Mouse (Mus musculus) right cerebral cortex, postnatal 14 days (tissue): ENCODE data around the gene Tsga13.

Experiments
- DNase-seq: peaks from one replicate; pipeline ENCODE4 v3.0.0; 2022

The Tsga13 gene

DNA sequence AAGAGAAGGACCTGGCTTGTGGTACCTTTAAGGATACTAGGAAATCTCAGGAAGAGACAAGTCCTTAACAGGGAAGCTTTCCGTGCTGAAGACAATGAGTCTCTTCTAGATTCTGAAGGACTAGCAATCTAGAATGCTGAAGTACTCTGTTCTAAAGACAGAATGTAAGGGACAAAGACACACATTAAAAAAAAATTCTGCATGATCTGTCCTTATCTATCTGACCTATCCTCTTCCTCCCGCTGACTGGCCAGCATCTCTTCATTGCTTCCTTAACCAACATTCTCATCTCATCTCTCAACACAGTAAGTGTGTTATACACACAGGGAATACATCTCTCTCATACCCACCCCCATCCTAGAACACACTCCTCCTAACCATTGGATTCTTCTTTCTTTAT is at the start of gene Tsga13:
Gene Tsga13, minus strand, starts transcription at position 101 of the 400 bp plus-strand sequence.
- no peak for DNase-seq

DNA sequence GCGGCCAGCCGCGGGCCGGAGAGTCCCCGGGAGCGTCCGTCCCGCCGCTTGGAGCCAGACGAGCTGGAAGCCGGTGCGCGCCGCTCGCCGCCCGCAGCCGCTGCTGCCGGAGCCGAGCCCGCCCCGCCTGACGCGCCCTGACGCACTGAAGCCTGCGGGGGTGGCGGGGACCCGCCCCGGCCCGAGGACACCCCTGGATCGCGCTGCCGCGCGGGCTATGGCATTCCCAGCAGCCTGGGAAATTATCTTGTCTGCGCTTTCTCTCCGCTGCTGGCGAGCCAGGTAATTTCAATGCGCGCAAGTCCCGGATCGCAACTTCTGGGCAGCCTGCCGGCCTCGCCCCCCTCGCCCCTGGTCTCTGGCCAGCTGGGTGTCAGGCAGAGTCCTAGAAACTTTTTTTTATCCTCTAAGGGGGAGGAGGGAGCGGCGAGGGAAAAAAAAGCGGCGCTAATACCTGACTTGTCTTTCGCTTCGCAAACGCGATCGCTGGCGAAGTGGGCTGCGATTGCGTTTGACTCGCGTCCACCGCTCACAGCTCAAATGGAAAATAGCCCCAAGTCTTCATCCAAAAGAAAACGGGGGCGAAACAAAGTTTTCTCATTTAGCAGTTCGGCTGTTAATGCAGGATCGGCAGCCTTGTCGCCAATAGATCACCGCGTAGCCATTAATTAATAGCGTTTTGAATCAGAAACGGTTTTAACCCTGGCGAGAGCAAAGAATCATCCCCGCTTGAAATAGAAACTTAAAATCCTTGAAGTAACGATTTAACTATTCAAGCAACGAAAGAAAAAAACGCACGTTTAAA is 43.6 kb upstream of the Tsga13 start, which contains the start of gene Klf14:
Gene Klf14, minus strand, starts transcription at position 343 of the 805 bp plus-strand sequence.
- DNase-seq, result peak; percentile 11

DNA sequence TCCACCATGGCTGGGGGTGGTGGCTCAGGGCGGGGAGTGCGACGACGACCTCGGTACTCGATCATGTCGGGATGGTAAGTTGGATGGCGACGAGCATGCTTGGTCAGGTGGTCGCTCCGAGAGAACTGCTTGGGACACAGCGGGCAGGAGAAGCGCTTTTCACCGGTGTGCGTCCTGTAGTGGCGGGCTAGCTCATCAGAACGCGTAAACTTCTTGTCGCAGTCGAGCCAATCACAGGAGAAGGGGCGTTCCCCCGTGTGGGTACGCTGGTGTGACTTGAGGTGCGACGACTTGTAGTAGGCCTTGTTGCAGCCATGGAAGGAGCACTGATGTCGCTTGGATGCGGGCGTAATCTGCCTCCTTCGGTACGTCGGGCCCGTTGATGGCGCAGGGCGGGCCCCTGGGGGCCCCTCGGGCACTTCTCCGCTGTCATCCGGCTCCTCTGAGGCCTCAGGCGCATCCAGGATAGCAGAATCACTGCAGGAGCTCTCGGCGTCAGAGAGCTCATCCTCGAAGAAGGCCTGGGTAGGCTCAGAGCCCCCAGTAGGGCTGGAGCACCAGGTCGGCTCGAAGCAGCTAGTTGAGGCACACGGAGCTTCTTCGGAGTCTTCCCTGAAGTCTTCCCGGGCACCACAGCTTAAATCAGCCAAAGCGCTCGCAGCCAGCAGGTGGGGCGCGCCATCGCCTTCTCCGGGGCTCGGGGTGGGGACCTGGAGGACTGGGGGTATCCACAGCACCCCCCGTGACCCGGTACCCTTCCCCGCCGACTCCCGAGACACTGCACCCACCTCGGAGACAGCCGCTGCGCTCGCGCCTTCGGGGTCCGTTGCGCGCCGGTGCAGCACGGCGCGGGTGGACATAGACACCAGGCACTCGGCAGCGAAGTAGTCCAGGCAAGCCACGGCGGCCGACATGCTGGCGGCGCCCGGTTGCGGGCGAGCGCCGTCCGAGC is 42.7 kb upstream of the Tsga13 start:
- DNase-seq, result peak; percentile 52

DNA sequence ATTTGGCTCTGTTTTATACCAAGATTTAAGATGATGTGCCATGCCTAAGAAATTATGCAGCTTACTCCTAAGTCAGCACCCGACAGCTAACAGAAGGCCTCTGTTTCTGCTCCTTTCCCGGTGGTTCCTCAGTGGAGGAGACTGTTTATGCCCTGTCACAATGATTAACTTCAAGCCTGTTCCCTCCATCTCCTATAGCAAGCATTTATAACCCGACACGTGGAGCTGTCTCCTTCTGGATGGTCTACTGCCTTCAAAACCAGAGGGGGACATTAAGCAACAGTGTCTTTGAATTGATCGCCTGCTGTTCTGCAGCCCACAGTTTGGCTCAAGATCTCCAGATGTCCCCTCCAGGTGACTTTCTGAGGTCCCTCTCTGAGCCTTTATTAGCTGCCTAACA is 23.9 kb upstream of the Tsga13 start:
- no peak for DNase-seq

DNA sequence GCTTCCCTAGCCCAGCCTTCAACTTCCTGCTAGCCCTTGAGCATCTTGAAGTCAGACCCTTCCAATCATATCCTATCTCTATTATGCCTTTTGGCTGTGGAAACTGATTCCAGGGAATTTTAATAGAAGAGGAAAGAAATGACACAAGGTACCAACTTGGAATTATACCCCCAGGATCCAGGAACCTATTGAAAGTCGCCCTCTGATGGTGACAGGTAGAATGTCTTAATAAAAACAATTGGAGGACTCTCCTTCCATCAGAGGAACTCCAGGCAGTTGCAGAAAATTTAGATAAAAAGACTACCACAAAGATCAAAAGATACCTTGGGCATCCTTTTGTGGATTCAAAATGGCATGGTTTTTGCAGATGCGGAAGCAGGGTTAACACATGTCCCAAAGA is 7.4 kb upstream of the Tsga13 start:
- no peak for DNase-seq

DNA sequence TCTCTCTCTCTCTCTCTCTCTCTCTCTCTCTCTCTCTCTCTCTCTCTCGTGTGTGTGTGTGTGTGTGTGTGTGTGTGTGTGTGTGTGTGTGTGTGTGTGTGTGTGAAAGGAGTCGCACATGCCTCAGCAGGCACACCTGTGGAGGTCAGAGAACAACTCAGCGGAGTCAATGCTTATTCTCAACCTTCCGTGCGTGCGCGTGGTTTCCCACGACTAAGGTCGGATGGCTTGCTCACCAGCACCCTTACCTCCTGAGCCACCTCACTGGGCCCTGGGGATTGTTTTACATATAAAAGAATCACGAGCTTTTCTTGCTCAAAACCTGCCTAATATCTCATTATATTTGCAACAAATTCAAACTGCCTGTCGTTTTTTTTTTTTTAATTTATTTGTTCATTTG is 6.5 kb upstream of the Tsga13 start:
- DNase-seq, result no peak

DNA sequence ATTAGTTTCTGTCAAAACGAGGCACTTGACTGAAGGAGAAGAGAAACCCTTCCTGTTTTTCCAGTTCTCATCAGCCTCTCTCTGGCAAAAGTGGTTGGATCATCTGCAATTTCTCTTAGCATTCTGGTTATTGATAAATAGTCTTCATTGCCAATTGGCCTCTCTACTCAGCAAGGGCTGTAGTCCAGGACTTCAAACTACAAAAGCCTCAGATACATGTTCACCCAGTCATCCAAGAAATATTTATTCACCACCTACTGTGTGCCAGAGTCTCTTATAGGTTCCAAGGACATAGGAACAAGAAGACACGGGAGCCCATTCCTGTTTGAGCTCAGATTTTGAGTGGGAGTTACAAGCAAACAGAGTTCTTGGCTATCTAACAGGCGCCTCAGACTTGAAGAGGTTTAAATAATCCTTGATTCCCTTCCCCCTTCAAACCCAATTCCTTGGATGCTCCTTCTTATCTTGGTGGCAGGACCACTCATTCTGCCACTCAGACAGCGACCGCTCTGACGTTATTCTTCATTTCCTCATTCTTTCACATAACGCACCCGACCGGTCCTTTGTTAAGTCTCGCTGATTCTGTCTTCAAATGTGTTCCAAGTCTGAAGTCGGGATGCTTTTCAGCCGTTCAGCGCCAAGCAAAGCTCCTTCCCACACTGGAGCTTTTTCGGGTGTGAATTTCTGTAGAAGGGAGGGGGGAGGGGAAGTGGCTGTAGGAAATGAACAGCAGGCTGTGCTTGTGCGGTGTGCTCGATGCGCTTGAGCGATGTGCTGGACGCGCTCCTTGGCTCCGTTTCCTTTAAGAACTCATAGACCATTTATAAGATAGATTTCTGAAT is 5.7 kb upstream of the Tsga13 start:
- peak; percentile 38 for DNase-seq

DNA sequence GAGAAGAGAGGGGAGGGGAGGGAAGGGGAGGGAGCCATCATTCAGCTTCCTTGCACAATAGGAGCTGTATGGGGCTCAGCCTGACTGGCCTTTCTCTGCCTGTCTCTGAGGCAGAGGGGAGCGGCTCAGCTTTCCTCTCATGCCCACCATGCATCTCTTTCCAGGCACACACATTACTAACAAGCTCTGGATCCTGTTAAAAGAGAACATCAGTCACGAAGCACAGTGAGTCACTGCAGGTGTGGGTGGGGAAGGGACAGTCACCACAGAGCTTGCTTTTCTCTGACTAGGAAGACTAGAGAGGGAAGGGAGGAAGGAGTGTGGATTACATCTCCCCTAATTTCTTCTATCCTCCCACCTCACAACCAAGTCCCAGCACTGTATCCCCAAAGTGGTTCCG is 7.4 kb downstream of the Tsga13 start:
- DNase-seq, result peak; percentile 28

DNA sequence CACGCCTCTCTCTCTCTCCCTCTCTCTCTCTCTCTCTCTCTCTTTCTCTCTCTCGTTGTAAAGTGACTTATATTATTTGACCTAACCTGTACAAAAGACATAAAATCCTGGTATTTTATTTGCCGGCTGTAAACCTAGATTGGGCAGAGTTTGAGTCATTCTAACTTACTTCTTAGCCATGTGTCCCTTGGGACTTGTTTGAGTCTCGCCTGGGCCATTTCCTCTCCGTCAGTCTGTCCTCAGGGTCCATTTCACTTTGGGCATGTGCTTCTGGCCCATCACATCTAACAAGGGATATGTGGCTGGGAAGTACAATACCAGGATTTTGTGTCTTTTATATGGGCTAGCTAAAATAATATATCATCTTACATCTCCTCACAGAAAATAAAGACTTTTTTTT is 10.5 kb downstream of the Tsga13 start:
- DNase-seq, result no peak

DNA sequence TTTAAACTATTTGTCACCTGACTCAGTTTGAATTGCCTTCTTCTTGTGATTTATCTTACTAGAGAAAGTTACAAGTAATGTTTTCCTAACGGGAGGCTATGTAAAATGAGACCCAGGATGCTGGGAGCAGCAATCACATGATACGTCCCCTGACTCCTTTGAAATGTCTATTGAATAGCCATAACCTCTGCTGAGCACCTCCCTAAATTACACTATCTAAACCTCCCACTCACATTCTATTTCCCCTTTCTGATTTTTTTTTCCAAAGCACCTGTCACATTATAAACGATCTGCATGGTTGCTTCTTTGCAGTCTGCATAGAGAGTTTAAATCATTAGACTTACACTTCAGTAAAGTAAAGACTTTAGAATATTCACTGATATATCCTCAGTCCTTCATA is 11.3 kb downstream of the Tsga13 start:
- no peak for DNase-seq

DNA sequence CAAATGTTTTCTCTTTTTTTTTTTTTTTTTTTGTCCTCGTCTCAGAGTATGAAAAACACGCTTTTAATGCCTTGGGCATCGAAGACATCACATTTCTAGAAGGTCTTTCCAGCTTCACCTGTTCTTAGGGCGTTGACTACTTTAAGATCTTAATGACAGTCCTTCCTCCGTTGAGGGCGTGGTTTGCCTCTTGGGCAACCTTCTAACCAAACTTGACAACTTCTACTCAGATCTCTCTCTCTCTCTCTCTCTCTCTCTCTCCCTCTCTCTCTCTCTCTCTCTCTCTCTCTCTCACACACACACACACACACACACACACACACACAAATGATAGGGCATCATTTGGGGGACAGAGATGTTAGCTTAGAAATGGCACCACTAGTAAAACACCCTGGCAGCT is 17.9 kb downstream of the Tsga13 start:
- DNase-seq, result no peak

DNA sequence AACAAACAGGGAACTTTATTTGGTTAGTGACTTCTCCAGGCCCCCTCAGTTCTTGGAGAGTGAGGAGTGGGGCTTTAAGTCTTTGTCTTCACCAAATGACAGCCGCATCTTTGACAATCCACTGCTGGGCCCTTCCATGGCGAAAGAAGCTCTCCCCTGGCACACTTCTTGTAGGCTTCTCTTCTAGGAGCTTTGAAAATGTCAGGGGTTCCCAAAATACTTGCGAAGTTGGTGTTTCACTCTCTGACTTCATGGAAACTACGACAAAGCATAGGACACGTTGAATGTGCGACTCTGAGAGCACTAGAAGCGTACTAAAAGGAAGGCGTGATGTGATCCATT is 18.4 kb downstream of the Tsga13 start:
- DNase-seq, result no peak

DNA sequence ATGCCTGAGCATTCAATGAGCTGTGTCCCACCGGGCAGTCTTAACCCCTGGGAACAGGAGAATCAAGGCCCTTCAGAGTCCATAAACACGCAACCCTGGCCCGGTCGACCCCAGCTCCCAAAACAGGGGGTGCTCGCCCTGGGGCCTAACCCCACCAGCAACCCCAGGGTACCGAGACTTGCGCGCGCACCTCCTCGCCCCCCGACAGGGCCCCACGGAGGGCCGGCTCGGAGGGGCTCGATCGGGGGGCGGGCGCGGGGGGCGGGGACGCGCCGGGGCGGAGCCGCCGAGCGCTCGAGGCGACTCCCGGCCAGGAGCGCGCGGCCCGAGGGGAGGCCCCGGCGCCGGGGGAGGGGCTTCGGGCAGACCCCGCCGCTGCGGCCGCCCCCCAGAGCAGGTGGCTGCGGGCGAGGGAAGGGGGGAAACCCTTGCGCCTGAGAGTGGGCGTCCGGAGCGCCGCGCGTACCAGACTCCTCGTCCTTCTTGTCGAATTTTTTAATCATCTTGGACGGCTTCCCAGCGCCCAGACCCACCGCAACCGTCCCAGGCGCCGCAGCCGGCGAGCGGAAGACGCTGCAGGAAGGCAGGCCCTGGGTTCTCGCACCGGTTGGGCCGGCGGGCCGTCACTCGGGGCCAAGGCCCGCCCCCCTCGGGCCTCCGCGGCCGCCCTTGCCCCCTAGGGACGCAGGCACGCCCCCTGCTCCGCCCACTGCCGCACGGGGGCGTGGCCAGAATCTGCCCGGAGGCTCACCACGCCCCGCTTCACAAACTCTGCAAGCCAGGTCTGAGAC is 19.0 kb downstream of the Tsga13 start, which contains the start of gene Copg2:
Gene Copg2, minus strand, starts transcription at position 600 of the 791 bp plus-strand sequence.
- DNase-seq, result peak; percentile 90

DNA sequence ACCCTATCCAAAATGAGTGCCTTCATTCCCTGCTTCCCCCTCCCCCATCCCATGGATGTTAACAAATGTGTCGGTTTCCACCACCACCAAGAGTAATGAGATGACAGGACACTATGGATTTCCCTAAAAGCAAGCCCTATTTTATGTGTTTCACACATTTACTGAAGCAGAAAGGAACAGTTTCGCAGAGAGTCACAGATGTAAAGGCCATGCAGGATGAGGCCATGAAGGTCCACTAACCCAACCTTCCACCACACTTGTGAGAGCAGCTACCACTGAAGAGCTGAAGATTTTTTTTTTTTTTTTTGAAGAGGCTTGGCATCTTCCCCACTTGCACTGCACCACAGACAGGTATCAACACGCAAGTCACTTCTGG is 19.6 kb downstream of the Tsga13 start:
- no peak for DNase-seq

DNA sequence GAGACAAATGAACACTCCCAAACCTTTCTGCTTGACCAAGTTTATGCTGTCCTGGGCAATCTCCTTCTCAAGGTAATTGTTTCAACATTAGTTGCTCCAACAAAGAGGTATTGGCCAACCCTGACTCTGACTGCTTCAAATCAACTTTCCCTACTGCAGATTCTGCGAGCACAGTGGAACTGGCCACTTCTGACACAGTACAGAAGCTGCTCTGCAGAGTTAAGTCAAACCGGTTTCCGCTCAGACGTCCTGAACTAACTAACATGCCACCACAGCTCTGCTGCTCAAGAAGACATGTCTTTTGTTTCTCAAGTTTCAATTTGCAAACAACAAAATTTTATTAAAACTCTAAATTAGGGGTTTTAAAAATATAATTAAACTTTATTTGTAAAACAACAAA is 22.3 kb downstream of the Tsga13 start:
- no peak for DNase-seq

DNA sequence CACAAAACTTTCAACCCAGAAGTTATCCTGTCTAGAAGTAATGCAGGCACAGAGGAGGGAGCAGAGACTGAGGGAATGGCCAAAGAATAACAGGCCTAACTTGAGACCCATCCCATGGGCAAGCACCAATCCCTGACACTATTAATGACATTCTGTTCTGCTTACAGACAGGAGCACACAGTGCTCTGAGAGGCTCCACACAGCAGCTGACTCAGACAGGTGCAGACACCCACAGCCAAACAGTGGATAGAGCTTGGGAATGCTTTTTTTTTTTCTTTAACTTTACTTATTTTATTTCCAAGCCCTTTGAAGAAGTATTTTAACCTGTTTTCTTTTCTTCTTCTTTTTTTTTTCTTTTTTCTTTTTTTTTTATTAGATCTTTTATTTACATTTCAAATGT is 23.6 kb downstream of the Tsga13 start:
- DNase-seq, result no peak

DNA sequence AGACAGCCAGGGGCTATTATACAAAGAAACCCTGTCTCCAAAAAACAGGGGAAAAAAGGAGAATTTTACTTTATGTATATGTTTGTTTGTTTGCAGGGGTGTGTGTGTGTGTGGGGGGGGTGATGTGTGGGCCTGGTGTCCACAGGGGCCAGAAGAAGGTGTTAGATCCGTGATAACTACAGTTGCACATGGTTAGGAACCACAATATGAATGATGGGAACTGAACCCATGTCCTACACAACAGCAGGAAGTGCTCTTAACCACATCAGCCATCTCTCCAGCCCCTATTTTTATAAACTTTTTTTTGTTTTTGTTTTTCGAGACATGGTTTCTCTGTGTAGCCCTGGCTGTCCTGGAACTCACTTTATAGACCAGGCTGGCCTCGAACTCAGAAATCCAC is 30.5 kb downstream of the Tsga13 start:
- no peak for DNase-seq

DNA sequence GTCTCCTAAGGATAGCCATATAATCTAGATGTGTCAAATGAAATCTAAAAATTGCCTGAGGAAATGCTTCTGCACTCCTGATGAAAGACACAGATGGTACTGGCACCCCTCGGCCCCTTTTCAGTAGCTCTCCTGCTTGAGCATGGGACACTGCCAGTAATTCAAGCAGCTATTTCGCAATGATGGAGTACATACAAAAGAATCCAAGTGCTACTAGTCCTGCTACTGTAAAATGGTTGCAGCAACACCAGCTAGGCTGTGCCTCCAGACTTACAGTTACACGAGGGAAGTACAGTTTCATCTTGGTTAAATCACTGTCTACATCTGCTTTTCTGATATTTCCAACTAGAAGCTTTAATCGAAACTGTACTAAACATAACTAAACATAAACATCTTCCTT is 31.9 kb downstream of the Tsga13 start:
- DNase-seq, result no peak

DNA sequence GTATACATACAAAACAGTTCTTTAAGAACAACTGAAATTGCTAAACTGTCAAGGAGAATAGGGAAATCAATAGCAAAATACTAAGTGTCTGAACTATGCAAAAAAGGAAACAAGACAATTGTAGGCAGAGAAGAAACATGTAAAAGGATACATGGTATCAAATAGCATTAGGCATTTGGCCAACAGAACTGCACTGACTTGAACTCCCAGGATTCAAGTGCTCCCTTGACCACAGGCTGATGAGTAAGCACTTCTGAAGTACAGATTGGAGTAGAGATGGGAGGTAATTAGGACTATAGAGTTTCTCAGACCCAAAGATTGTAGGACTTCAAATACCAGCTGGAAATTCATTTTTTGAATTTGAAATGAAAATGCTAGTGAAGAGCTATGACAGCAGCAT is 38.7 kb downstream of the Tsga13 start:
- DNase-seq, result no peak

DNA sequence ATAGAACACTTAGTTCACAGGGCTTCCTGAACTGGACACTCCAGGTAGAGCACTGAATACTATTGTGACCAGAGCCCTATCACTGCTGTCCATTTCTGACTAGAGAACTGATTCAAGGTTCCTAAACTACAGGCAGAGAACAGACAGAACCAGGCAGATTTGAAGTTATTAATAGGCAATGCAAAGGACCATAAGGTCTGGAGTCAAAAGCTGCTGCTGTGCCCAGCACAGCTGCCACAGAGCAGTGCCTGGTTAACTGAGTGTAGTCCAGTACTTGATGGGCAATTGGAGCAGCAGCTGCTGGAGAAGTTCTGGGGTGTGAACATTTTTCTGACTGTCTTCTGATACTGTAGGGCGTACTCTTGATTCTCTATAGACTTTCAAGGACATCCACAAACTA is 48.9 kb downstream of the Tsga13 start:
- DNase-seq, result no peak

DNA sequence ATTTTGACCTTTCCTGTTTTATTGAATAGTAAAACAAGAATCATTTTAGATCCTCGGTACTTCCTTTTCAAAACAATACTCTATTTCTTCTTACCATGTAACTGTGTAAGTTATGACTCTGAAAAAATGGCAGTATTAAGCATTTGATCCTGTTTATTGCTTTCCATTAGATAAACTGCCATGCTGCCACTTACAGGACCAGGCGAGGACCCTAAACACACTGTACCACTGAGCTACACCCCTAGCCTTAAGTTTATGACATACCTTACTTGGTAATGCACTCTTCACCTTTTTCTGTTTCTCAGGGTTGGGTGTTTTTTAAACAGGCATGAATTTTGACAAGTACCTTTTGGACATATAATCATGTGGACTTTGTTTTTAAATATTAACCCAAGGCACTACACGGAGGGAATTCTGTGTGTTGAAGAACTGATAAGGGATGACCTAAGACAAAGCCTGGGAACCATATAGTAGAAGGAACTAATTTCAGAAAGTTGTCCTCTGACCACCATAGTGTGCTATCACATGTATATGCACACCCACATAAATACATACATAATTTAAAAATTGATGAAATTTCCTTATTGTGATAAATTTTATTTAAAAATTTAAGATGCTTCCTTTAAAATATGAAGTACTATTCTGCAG is 50.2 kb downstream of the Tsga13 start:
- DNase-seq, result no peak

DNA sequence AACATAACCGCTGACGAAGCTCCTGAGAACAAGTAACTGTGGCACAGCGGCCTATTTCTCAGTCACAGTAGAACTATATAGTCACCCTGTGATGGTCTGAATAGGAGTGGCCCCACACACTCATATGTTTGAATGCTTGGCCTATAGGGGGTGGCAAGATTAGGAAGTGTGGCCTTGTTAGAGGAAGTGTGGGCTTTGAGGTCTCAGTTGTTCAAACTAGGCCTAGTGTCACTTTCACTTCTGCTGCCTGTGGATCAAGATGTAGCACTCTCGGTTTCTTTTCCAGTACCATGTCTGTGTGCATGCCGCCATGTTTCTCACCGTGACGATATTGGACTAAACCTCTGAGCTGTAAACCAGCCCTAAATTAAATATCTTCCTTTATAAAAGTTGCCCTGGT is 59.4 kb downstream of the Tsga13 start:
- no peak for DNase-seq
